Mouse (Mus musculus): ENCODE measurements around the gene Fkbpl.

Gene Fkbpl

DNA sequence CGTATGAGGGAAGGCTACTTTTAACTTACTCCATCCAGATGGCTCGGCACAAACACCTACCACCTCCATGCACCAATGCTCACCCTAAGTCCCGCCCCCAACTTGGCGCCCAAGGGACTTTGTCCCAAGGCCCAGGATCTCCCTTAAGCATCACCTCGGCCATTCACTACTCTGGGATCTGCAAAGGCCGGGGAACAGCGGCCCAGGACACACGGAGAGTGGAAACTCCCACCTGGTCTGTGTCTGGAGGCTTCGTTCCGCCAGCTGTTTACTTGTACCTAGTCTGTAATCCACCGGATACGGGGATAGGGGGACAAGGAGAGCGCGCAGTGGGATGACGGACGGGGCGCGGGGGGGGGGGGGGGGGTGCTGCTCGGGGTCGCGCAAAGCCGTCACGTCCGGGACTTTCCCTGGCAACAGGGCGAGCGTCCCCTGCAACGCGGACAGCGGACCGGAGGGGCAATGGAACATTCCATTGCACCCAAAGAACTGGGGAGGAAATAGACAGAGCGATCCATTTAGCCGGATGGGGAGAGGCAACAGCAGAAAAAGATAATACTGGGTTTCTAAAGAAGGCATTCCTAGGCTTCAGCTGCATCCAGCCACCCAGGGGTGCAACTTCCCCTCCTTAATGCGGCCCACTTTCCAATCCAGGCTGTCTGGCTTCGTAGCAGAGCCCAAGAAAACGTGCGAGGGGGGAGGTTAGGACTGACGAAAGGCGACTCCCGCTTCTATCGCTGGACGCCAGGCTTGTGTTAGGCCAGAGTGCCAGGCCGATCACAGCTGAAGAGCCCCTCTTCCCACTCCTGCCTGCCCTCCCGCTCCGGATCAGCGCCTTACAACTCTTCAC is 17.2 kb upstream of the Fkbpl start:
- peak; percentile 91 for DNase-seq (ENCODE audit: low spot score)

DNA sequence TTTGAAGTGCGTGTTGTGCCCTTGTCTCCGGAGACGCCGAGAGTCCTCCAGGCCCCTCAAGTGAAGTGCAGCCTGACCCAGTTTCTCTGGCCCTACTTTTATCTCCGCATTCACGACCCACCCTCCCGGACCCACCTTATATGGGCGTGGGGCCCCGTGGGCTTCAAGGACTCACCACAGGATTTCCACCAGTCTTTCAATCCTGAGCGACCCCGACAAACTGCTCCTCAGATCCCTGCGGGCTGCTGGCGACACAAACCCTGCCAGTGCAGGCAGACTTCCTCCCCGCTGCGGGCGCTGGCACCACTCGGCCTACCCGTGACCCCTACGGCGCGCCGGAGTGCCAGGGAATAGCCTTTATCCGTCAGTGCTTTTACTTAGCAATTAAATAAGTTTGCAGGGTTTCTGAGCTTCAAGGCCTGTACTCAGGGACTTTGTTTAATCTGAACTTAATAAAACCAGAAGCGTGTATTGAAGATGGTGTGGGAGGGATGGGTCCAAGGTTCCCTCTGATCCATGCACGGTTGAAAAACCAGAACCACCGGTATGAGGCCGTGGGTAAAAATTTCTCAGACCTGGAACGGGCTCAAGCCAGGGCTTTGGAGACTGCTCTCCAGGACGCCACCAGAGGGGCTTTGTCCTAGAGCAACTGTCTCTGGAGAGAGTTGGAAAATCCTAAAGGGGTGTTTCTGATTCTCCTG is 16.5 kb upstream of the Fkbpl start, which contains the start of gene Ppt2:
TSS of gene Ppt2 (minus strand) at position 568 of the 701 bp plus-strand sequence.
- DNase-seq (ENCODE audit: low spot score), result peak; percentile 15

DNA sequence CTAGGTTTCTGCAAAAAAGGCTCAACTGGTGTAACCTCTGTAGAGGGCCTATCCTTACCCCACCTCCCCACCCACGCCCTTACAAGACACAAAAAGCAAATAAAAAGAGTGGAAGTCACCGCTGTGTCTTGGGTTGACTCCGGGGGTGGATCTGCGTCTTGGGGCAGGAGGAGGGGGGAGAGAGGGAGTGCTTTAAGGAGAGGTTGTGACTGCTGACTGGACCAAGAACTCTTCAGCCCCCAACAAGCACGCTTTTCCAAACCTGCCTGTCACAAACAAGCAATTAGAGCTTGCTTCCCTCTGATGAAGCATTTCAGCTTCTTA is 16.0 kb upstream of the Fkbpl start:
- DNase-seq (ENCODE audit: low spot score), result no peak

DNA sequence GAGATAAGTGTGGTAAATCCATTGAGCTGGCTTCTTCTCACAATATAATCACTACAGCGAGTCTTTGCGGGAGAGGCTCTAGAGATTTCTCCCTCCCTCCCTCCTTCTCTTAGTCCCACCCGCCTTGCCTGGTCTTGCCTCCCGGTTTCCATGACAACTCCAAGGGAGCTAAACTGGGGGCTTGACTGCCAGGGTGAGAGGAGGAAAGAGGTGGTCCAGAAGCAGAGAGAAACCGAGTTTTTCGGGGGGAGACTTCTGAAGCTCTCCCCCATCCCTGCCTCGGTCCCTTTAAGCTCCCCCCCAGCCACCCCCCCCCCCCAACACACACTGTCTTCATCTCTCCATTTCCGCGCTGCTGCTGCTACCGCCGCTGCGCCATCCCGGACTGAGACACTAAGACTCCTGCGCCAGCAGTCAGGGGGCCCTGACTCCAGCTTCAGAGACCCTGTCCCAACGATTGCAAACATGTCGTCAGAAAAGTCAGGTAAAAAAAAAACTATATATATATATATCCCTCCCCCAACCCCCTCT is 15.3 kb upstream of the Fkbpl start, which contains the start of gene Prrt1:
TSS of gene Prrt1 (plus strand) at position 313 of the 531 bp plus-strand sequence.
- DNase-seq (ENCODE audit: low spot score), result no peak

DNA sequence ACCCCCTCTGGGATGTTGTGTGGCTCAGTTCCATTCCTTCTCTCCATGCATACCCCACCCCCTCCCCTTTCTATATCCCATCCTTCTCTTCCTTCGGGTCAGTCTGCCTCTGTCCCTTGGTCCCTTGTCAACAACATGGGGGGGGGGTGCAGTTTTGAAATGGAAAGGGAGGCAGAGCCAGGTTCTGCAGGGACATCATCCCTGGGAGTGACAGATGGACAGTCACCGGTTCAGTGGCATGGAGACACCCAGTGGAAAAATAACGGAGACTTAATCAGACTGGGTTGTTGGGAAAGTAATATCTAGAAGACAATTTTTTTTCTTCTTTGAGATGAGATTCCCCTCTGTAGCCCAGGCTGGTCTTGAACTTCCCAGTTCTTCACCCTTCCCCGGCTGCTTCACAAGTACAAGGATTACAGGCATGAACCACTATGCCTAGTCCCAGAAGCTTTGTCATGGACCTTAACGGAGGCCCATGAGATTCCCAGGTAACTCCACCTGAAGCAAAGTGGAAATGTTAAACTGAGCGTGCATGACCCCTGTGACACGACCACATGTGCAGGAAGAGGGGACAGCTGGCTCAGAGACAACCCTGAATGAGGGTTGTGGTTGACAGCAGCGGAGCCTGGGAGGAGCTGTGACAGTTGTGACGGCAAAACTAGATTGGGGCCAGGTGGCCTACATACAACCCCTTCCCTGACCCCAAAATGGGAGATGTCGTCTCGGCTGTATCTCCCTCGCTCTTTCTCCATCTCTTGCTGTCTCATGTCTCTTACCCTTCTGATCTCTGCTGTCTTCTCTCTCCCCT is 14.6 kb upstream of the Fkbpl start:
- no peak for DNase-seq (ENCODE audit: low spot score)

DNA sequence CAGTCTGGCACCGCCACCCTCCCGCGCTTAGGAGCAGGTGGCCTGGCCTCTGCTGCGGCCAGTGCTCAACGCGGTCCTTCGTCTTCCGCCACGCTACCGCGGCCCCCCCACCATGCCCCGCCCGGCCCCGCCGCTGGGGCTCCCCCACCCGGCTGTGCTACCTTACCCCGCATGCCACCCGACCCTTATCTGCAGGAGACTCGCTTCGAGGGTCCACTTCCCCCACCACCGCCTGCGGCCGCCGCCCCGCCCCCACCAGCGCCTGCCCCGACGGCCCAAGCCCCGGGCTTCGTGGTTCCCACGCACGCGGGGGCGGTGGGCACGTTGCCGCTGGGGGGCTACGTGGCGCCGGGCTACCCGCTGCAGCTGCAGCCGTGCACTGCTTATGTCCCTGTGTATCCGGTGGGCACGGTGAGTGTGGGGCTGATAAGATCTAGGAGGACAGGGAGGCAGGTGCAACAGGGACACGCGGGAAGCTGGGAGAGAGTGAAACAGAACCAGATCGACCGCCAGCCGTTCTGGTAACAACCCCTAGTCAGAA is 13.7 kb upstream of the Fkbpl start:
- DNase-seq (ENCODE audit: low spot score), result no peak

DNA sequence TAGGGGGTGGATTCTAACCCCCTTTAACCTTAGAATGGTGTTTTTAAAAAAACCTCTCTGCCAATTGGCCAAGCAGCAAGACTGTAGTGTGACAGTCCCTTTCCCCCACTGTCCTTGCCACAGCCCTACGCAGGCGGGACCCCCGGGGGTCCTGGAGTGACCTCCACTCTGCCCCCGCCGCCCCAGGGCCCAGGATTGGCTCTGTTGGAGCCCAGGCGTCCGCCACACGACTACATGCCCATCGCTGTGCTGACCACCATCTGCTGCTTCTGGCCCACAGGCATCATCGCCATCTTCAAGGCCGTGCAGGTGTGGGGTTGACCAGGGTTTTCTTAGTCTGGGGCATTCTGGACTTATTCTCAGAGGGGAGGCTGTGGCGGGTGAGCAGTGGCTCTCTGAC is 12.9 kb upstream of the Fkbpl start:
- DNase-seq (ENCODE audit: low spot score), result no peak

DNA sequence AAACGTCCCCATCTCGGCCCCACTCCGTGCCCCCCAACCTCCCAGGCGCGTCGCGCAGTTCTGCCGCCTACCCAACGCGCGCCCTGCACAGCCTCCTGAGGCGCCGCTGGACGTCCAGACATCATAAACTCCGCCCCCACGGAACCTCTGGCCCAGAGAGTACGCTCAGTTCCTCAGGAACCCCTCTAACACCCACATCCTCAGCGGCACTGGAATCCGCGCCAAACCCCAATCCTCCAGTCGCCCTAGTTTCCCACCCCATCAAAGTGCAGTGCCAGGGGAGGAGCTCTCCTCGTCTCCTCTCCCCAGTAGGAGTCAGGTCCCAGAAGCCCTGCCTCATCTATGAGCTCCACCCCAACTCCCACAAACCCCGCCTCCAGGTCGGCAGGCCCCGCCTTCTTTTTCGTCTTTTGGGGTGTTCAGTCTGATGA is 12.3 kb upstream of the Fkbpl start:
- peak; percentile 75 for DNase-seq (ENCODE audit: low spot score)

DNA sequence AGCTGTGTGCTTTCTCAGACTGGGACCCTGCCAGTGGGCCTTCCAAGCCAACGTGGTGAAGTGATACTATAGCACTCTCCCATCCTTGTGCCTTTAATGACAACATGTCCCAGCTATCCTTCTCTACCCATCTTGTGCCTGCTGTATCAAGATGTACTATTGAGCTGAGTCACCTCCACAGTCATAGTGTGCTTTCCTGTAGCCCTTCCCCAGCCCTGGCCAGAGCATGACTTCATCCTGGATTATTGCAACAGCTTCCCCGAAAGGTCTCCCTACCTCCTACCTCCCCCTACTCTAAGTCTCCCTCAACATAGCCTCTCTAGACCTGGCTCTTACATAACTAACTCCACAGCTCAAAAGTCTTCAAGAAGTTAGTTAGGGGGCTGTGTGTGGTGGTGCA is 8.9 kb upstream of the Fkbpl start:
- DNase-seq (ENCODE audit: low spot score), result no peak

DNA sequence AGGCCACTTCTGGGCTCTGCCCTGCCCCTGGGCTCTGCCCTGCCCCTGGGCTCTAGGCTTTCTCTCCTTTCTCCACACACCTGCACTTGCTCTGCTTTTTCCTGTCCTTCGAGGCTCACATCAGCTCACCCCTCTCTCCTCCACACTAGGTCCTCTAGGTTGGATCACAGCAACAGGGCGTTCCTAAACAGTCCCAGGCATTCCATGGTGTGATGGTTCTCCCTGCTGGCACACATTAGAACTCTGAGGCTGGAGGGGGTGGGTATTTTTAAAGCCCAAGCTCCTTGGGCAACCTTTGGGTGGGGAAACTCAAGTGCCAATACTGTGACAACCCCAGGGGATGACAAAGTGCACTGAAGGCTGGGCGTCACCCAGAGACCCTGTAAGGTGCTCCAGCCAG is 7.1 kb upstream of the Fkbpl start:
- DNase-seq (ENCODE audit: low spot score), result no peak

DNA sequence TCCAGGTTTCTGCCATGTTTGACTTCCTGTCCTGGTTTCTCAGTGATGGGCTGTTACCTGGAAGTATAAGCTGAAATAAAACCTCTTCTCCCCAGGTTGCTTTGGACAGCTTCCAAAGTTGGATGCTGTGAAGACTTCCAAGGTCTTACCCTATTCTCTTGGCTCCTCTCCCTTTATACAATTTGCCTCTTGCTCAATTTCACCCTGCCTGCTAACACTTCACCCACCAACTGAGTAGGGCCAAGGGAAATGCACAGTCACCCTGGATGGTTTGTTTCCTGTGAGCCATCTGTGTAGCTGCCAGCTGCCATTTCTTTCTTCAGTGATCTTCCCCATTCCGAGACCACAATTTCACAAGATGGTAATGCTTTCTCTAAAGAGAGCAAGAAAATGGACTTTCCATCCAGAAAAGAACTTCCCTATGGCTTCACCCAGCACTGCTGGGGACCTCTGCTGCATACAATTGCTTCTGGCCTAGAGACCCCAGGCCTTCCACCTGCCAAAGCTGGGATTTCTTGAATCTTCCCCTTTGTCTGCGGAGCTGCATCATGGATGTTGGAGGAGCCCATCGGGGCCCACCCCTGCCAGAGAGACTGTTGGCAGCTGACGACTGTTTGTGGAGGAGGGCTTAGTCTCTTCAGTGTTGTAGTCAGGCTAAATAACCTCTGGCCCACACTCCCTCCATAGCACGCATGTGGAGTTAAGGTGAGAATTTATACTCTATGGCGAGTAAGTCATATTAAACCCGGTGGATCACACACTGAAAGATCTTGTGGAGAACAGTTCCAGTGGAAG is 4.9 kb upstream of the Fkbpl start:
- DNase-seq (ENCODE audit: low spot score), result no peak

DNA sequence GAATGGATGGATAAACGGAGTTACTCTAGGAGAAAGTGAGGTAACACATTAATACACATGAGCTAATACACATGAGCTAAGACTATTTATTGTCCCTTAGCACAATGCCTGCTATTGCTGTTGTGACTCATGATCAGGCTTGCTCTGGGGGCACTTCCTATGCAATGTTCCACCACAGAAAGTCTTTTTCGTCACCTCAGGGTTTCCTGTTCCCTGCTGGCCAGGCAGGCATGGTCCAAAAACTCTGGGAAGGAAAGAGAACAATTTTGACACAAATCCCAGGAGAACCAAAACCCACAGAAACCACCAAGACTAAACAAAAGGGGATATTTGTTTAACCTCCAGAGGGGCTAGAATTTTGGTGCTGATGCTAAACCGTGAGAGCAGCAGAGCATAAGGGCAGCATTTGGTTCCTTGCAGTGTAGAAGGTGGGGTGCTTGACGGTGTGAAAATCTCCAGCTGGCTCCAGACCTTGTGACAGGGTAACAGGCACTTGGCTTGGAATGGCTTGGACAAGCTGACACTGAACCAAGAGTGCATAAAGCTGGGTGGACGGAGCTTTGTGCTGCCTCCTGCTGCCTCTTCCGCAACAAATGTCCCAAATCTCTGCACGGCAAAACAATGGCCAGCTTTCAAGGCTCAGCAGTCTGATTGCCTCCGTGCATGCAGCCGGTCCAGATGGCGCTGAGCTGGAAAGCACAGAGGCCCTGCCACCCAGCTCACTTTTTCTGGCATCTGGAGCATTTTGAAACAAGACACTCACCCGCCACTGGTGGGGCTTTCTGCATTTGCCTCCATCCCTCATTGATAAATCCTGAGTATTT is 3.6 kb upstream of the Fkbpl start:
- DNase-seq (ENCODE audit: low spot score), result peak; percentile 70

DNA sequence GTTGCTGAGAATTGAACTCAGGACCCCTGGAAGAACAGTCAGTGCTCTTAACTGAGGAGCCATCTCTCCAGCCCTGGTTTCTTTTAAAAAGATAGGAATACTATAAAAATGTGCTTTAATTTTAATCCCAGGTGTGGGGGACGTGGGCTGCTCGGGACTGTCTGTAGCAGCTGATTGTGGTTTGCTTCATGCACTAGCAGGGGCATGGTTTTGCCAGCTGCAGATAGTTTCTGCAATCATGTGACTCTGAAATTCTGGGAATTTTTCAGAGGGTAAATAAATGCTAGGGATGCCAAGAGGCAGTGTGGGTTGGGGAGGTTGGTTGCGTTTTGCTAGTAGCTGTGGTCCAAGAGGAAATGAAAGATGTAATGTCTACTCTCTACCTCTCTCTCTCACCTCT is 2.6 kb upstream of the Fkbpl start:
- DNase-seq (ENCODE audit: low spot score), result no peak

DNA sequence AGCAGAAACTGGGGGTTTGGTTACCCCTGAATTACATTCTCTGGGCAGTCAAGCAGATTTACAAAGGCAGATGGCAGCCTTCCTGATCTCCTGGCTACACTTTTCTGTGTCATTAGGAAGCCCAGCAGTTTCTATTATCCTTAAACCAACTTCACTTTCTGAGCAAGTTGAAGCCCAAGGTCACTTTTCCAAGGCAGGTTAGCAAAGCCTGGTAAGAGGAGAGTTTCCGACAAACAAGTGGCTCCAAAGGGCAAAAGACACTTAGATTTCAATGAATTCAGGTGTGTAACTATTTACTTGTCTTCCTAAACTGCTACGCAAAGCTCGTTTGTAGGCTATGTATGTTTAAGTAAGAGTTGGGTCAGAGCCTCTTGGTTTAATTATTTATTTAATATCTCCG is 1.2 kb upstream of the Fkbpl start:
- DNase-seq (ENCODE audit: low spot score), result no peak

DNA sequence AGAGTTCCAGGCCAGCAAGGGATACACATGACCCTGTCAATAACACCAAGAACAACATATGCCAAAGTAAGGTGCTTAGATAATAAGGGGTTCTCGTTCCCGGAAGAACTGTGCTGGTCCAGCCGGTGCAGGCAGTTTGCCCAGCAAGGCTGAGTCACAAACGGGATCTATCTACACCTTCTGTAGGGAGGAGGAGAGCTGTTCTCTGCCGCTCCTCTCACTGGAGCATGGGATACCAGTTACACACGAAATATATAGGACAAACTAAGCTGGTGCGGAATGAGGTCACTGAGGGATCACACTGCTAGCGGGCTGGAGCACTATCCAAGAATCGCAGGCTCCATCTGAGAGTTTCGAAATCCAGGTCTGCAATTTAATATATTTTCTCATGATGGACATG is 620 bp upstream of the Fkbpl start:
- no peak for DNase-seq (ENCODE audit: low spot score)

DNA sequence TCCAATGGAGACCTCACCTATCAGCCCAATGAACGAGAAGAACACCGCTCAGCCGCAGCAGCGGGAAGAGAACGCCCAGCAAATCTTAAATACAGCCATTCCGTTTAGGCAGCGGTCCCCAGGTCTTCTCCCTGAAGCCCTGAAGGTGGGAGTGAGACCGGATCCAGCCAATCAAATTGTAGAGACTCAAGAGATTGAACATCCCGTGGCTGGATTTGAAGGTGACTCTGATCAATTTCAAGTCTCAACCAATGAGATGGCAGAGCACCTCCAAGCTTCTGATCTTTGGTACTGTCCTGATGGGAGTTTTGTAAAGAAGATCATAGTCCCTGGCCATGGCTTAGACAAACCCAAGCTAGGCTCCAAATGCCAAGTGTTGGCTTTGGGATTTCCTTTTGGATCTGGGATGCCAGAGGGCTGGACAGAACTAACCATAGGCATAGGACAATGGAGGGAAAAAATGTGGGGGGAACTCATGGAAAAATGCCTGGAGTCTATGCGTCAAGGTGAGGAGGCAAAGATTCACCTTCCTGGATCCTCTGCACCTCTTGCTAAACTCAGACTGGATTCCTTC is 779 bp downstream of the Fkbpl start:
- DNase-seq (ENCODE audit: low spot score), result no peak

DNA sequence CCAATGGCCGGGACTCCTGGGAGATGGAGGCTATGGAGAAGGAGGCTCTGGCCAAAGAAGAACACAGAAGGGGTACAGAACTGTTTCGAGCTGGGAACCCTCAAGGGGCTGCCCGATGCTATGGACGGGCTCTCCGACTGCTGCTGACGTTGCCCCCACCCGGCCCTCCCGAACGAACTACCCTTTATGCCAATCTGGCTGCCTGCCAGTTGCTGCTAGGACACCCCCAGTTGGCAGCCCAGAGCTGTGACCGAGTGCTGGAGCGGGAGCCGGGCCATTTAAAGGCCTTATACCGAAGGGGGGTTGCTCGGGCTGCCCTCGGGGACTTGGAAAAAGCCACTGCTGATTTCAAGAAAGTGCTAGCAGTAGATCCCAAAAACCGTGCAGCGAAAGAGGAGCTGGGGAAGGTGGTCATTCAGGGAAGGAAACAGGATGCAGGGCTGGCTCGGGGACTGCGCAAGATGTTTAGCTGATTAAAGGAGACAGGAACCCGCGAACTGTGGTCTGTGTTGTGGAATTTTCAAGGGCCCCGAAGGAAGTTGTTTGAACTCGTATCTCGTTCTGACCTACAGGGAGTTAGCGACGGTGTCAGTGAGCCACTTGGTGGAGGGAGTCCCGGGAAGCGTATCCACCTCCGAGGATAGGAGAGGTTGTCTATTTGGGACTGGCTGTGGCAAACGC is 1.4 kb downstream of the Fkbpl start:
- DNase-seq (ENCODE audit: low spot score), result no peak

DNA sequence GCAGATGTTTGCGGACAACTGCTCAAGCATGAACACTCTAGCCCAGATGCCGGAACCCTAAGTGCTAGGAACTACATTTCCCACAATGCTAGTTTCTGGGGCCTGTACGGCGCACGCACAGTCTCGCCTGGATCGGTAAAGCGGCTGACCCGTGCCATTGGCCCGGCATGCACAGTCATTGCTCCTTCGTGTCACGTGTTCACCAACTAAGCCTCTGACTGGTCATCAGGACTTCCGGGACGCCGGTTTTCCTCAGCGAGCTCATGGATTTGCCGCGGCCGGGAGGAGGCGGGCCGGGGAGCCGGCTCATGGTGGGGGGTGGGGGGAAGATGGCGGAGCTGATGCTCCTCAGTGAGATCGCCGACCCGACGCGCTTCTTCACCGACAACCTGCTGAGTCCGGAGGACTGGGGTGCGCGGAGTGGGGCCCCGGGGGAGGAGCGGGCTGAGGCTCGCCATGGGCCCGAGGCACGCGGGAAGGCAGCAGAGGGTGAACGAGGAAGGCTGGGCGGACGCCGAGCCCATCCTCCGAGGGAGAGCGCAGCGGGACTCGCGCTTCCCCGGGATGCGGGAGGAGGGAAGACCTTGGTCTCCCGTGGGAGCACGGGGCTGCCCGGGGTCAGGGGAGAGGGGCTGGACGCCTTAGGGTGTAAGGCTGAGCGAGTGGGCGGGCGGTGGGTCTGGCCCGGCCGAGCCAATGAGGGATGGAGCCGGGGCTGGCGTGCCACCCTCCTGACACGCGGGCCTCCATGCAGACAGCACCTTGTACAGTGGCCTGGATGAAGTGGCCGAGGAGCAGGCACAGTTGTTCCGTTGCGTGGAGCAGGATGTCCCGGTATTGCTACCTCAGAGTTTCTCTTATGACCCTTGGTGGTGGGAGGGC is 2.6 kb downstream of the Fkbpl start, which contains the start of gene Atf6b:
TSS of gene Atf6b (plus strand) at position 241 of the 882 bp plus-strand sequence.
- DNase-seq (ENCODE audit: low spot score), result peak; percentile 98

Data from retina, embryonic 14.5 days (tissue).